Mouse (Mus musculus) cerebellum, postnatal 10 days (tissue): ENCODE data around the gene Mcrip2.

Source experiments
- DNase-seq, 2 experiments: peaks; one replicate each; pipeline ENCODE4 v3.0.0; 2021; ENCODE audit warnings: mixed read lengths in 2 of 2

The Mcrip2 gene

DNA sequence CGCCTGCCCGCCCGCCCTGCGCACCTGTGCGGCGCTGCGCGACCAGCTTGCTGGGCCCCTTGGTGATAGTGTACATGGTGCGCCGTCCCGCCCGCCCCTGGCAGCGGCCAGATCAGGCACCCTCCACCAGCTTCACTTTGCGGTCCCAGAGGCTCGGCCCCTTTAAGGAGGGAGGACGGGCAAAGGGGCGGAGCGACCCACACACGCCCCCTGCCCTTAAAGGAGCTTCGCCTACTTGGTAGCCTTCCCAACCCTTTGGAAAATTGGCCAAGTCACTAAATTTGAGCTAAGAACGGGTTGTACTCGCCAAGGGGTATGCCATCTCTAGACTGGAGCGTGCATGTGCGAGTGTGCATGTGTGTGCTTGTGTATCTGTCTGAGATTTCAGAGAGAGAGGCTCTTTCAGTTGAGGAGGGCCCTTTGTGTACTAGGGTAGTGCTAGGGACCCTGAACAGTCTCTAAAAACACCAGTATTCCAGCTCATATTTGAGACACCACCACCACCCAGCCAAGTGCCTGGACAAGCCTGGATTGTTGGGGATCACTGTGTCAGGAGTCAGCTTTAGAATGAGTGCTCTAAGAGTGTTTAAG is at the start of gene Mcrip2:
Gene Mcrip2, minus strand, starts transcription at position 164 of the 591 bp plus-strand sequence.
- peak; percentile 89 for DNase-seq

DNA sequence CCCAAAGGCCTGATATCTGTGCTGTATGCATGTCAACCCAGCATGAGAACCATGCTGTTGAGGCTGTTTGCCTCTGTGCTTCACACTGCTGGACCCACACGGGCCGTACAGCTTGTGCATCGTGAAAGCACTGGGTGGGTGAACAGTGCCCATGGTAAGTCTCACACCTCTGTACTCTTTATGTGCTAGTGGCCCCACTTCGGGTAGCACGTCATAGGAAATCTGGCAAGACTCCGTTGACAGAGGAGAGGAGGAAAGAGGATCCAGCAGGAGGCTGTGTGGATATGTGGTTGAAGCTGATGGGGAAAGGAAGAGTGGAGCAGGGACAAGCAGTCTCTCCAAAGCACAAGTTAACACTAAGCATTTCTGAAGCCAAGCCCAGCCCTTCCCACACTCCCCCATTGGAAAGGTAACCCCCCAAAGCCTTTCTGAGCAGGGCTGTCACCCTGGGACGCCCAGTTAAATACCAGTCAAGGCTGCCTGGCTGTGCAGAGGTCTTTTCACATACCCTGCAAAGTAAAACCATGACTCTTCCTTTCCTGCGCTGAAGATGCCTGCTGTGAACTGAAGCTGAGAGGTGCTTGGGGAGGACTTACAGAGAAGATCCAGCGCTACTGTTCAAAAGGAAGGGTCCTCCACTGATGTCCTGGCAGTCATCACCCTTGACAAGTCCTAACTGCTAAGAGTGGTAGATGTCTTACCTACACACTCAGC is 49.6 kb upstream of the Mcrip2 start:
- no peak for DNase-seq

DNA sequence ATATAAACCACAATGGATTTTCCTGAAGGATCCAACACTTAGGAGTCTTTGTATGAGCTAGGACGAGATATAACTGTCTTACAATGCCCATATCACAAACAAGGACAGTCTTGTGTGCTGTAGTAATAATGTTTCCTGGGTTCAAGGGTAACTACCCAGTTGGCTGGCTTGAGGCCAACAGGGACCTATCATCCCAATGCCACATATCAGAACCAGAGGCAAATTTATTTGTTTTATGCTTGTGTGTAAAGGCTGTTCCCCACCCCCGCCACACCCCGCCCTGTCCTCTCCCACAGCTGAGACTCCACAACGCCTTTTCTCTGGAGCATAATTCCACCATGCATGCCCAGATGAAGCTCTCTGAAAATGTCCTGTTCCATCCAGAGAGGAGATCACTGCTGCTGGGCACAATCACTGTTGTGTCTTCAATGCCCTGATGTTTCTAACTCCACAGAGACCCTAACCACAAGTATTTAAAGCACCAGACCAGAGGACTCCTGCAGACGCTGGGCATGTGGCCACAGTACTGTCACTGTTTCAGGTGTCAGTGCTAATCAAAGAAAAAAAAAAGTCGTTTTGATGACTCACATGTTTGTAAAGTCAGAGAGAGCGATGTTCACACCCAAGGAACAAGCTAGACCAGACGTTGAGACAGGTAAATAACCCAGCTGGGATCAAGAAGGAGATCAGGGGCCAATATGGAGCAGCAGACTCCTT is 48.5 kb upstream of the Mcrip2 start:
- no peak for DNase-seq

DNA sequence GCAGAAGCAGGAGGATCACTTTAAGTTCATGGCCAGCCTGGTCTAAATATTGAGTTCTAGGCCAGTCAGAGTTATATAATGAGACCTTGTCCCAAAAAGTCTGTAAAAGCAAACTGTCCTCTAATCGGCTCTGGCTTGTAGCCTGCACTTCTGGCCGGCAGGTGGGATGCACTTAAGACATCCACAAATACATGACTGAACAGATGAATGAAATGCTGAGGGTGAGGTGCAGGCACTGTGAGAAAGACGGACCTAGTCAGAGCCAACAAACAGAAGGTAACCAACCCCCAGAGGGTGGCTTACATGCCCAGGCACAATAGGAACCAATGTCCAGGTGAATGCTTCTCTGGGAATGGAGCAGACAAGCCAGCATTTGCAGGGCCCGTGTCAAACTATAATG is 45.7 kb upstream of the Mcrip2 start:
- DNase-seq: no peak

DNA sequence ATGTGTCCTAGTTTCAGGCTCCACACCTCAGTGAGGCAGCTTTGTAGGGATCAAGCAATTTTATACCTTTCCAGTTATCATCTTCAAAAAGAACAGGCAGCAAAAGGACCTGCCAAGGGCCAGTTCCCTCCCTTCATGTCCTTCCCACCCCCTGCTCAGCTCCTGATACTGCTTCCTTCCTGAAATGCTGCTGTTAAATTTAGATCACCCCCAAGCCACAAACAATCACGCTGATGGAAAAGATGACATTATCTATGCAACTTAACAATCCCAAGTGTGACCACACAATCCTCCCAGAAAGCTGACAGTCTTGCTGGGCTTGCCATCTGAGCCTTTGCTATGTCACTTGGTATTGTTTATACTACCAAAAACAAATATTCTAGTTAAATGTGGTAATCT is 45.3 kb upstream of the Mcrip2 start:
- no peak for DNase-seq

DNA sequence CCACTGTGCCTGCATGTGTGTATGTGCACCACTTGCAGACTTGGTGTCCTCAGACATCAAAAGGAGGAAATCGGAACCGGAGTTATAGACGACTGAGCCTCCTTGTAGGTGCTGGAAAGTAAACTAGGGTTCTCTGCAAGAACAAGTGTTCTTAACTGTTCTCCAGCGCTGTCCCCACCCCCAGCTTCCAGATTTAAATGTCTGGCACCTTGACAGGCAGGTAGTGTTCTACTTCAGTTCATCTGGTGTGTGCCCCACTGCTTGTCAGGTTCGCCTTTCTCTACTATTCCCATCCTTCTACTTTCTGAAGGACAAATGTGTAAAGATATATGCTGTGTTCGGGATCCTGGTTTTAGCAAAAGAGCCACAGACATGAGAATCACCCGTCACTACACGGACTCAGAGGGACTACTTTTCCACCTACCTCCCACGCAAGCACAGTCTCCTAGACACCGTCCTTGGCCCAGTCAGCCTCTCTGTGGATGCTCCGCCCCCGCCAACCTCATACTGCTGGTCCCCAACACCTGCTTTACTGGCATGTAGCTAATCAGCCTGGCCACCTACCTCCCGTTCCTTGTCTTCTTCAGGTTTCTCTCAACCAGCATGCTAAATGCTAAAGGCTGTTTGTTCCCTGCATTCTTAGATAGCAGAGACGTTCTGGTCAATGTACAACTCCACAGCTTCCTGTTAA is 44.8 kb upstream of the Mcrip2 start:
- DNase-seq: peak in 1 of 2 experiments; percentile 26

DNA sequence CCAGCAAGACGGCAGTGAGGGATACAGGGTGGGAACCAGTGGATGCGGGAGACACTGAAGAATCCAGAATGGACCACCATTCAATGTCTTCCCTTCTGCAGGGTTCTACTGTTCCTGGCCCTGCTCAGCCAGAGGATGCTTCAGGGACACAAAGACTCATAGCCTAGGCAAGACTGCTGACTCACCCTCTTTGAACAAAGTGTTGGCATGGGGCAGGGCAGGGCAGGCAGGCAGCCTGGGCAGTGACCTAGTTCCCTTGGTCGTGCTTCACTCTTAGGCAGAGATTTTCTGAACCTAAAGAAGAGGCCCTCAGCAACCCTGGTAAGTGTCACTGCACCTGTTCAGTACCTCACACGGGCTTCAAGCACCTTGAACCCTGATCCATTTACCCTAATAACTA is 43.3 kb upstream of the Mcrip2 start:
- no peak for DNase-seq

DNA sequence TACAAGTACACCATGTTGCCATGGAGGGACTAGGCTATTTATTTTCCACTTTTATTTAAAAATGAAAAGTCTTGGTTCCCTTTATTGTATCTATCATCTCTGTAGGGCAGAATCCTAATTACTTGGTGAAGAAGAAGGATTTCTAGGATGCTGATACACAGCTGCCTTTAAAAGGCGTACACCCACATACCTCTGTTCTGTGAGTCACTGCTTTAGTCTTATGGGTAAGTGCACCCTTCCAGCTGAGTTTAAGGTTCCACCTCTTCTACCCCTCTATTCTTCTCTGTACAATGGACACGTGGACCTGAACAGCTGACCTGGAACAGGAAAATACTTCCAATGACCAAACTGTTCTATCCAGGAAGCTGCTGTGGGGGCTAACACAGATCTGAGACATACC is 39.1 kb upstream of the Mcrip2 start:
- DNase-seq: no peak

DNA sequence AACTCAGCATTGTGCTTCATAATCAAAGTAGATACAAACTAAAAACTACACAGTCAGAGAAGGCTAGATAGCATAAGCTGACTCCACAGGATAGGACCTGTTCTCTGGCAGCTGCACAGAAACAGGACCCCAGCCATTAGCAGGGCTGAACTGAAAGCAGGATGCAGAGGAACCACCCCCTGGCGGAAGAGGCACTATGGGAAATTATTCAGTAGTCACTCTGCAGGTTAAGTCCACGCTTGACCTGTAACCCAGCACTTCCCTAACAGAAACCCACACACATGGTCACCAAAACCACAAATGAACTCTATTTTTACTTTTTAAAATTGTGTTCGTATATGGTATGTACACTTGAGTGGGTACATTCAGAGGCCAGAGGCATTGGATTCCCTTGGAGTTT is 34.5 kb upstream of the Mcrip2 start:
- no peak for DNase-seq

DNA sequence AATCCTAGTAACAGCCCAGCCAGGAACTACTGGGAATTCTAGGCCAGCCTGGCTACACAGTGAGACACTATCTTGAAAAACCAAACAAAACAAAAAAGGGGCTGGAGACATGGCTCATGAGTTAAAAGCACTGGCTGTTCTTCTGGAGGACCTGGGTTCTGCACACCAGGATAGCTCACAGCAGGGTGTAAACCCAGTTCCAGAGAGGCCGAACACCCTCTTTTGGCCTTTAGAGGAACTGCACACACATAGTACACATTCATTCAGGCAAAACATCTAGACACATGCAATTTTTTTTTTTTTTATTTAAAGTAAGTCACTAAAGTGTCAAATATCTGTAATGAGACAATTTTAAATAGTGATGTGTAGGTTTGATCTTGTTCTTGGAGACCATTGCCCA is 31.6 kb upstream of the Mcrip2 start:
- DNase-seq: no peak

DNA sequence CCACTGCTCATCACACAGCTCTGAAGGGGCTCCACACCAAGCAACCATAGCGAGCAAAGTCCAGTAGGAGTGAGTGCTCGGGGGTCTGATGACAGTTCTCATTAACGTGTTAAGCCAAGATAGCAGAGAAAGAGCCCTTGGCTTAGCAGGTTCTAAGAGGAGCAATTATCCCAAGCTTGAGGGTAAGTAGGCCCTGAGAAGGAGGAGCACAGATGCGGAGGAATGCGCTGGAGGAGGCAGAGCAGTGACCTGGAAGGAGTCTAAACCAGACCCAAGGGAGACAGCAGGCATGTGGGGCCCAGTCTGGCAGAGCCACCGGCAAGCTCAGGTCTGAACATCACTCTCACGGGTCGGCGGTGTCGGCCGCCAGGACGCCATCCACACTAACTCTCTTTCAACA is 27.3 kb upstream of the Mcrip2 start:
- DNase-seq: no peak

DNA sequence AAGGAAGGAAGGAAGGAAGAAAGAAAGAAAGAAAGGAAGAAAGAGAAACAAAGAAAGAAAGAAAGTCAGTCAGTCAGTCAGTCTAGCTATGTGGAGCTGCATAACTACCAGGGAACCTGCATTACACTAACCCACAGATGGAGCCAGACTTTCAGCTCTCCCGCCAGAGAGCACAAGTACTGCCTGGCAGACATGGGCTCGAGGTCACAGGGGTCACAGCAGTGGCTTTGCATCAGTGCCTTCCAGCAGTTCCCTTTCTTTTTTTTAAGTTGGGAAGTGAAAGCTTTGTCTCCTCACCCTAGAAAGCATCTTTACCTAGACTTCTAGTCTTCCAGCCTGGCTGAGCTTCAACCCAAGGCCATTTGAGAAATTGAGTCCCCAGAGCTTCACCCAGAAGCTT is 26.9 kb upstream of the Mcrip2 start:
- DNase-seq: no peak

DNA sequence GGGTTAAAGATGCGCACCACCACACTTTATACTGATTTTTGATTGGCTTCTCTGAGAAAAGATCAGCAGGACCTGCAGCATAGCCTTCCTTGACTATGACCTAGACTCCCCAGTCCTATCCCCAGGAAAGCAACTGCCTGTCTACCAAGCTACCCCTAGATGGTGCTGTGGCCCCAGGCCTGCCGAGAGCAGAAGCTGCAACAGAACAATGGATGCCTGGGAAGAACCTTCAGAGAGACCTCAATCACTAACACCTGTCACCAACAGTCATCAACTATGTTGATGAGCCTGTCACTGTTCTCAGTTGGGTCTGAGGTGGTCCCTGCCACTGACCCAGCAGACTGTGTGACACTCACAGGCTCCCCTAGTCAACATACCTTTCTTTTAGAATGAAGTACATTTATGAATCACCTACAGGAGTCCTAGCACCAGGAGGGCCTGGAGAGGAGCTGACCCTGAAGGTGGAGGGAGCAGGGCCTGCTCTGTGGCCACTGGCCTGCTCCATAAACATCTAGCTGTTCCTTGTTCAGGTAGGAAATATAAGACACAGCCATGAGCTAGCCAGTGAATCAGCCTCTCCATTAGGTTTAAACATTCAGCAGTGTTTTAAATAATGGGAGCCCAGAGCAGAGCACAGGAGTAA is 25.5 kb upstream of the Mcrip2 start:
- DNase-seq: peak; percentile 88 to 89

DNA sequence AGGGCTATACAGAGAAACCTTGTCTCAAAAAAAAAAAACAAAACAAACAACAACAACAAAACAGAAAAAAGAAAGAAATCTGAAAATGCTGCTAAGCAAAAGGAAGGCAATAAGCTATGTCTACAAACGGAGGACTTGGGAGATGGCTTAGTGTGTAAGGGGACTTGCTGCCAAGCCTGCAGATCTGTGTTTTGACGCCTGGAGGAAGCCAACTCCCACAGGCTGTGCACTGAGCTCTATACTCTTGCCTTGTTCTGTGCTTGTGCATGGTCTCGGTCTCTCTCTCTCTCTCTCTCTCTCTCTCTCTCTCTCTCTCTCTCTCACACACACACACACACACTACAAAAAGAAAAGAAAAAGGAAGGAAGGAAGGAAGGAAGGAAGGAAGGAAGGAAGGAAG is 20.3 kb upstream of the Mcrip2 start:
- no peak for DNase-seq

DNA sequence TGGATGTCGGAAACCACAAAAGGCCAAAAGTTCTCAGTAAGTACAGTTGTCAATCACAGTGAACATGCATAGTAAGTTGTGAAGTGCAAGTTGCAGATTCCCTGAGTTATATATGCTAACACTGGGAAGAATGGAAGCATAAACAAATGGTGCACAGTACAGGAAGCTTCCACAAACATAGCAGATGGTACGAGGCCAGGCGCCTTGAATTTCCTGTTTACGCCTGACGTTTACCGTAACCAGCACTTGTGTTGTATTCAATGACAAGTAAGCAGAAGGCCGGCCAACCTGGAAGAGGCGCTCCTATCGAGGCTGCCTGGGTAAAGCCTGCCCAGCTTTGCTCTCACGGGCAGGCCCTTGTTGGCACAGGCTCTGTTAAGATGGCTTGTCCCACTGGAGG is 18.9 kb upstream of the Mcrip2 start:
- DNase-seq: no peak

DNA sequence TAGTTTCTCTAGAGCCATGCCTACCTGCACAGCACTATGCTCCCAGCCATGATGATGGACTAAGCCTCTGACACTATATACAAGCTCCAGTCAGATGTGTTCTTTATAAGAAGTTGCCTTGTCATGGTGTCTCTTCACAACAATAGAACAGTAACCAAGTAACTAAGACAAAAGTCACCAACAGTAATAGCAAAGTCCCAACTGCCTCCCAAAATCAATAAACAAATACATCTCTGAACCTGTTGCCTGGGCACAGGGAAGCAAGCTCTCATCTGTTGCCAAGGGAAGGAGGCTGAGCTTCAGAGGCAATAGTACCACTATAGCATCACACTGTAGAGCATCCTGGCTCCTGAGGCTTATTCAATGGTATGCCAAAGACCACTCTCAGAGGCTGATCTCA is 18.2 kb upstream of the Mcrip2 start:
- no peak for DNase-seq

DNA sequence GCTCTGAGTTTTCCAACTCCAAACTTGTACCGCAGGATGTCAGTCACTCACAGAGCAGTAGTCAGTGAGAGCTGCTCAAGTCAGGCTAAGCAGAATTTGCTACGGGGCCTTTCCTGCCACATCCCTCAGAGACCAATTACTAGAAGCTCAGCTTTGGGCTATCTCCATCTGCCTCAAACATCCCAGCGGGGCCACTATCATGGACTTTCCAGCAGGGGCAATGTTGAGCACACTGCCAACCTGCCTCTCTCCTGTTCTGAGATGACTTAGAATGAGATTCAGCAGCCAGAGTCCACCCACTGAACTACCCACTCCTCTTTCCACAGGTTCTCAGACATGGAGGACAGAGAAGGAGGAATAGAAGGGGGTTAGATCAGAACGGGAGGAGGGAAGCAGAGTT is 17.1 kb upstream of the Mcrip2 start:
- peak; percentile 46 to 56 for DNase-seq

DNA sequence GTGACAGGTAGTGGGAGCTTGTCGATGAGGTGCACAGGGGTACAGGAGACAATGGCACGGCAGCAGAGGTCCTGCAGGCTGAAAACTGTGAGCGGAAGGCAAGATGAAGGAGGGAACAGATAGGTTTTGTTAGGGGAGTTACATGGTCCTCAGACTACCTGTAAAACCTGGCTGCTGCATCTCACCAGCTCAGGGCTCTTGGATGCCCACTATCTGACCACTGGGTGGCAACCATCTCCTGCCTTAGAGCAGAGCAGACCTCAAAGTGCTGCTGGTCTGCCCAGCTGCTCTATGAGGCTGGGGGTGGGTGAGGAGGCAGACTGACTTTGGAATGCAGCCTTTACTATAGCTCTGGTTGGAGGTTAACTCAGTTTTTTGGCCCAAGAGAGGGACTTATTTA is 15.3 kb upstream of the Mcrip2 start:
- peak; percentile 33 to 38 for DNase-seq

DNA sequence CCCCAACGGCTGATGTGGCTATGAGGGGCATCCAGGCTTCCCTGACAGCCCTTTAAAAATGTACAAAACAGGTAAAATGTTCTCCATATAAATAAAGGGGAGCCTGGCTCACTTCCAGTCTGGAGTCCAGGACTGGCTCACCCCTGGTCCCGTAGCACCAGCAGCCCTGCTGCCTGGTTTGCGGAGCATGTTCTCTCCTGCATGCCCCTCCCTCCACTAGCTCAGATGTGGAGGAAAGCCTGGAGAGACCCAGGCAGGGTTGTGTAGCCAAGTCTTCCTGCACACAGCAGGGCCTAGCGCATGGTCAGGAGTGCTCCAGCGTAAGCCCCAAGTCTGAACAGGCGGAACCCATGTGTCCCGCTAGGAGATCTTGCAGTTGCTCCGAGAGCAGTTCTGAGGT is 14.7 kb upstream of the Mcrip2 start:
- no peak for DNase-seq

DNA sequence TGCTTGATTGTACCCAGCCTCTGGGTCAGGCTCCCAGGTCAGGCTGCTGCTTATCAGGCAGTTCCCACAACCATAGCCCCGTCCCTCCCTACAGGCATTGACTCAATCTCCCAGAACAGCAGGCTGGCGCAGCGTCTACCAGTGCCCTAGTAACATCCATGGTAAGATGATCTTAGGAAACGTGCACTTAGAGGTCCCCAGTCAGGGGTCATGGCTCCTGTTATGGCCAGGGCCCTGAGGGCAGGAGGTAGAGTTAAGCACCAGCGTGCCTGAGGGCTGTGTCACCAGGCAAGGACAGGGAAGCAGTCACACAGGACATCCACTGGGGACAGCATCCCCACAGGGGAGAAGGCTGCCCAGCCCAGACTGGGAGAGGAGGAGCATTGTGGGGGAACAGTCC is 13.7 kb upstream of the Mcrip2 start:
- DNase-seq: peak in 1 of 2 experiments; percentile 36

DNA sequence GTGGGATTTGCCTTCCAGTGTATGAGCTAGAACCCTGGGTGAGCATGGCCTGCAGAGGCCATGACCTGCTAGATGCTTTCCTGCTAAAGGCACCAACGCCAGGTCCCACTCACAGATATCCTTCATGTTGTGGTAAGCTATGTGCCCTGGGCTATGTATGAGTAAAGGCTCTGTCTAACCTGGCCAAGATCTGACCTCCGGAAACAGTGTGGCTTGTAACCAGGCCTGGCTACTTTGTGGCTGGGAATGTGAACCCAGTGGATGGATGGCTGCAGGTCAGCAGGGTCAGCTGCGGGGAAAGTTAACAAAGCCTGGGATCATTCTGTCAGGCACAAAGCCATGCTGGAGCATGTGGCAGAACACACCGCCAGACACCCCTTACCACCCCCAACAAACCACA is 13.1 kb upstream of the Mcrip2 start:
- DNase-seq: no peak

DNA sequence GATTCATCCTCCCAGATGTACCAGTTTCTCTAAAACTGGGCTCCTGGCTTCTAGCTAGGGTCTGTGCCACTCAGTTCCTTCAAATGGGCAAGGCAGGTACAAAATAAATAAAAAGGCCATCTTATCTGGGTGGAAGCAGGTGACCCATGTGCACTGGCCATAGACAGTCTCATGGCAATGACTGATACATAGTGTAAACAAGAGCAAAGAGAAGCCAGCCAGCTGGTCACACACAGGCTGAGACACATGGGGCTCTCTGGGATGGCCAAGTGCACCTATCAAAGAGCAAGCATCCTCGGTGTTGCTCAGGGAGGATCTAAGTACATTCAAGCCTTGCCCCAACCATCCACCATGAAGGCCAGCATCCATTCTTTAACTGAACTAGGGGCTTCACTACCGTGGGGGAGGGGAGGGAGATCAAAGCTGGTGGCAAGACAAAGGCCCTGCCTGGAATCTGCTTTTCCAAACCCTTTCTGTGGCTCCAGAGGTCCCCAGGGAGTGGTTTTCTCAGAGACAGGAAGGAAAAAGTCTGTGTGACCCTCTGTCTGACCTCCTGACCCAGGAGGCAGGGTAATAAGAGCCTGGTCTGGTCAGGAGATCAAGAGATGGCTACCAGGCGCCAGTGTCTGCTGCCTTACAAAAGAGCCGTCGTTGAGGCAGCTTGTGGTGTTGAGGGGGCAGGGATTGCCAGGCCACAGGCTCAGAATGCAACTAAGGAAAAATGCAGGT is 12.5 kb upstream of the Mcrip2 start:
- peak in 1 of 2 experiments; percentile 49 for DNase-seq
